Mouse (Mus musculus): ENCODE results near the gene 1810010H24Rik. TPM values are rescaled to one million over a fixed set of nuclear protein-coding genes. Genes with fewer than 3 reads are reported as not detected.
"Not testable (repeated sequence)": the region's sequence is repeated elsewhere in the genome, so short reads cannot be mapped to it uniquely, and the experiment has no call there.

1810010H24Rik gene
- polyA plus RNA-seq, 1 experiment from 2014 or later: 2.0 TPM

- not testable (repeated sequence) for H3K27ac ChIP-seq (ENCODE audit: low read length); H3K27me3 ChIP-seq (ENCODE audit: control insufficient read depth, insufficient read depth, low read length); H3K9me3 ChIP-seq (replicated peaks; ENCODE audit: control insufficient read depth, low read length); H3K9ac ChIP-seq (ENCODE audit: low read length); H3K4me3 ChIP-seq (replicated peaks; ENCODE audit: low read length); ATAC-seq (ENCODE audit: insufficient read depth, low FRiP score)
- Histone ChIP-seq H3K4me2 (ENCODE audit: low read depth, low read length) (peak overlapping the region; percentile 46; the same call in 1 of the 2 replicates), H3K4me1 (ENCODE audit: control insufficient read depth, insufficient read depth, low read length) (peaks cover 26% of the 10 kb centered on the region), H3K36me3 (ENCODE audit: control insufficient read depth, insufficient read depth, low read length) (peaks cover 25% of the 10 kb centered on the region)
- 92% methylated on average over 7 of the region's 7 CpGs for WGBS
Measured at GRCm38 (mm10) chr11:106996492-106996891, 29.0 kb upstream of the 1810010H24Rik start.

GRCm38 (mm10) chr11:106997976-106998375 lies 27.5 kb upstream of the 1810010H24Rik start:
- Histone ChIP-seq H3K27me3 (ENCODE audit: control insufficient read depth, insufficient read depth, low read length) (no peaks in the 10 kb centered on the region), H3K4me1 (ENCODE audit: control insufficient read depth, insufficient read depth, low read length) (peaks cover 26% of the 10 kb centered on the region), H3K36me3 (ENCODE audit: control insufficient read depth, insufficient read depth, low read length) (peaks cover 25% of the 10 kb centered on the region), H3K9me3 (replicated peaks; ENCODE audit: control insufficient read depth, low read length) (no peaks in the 10 kb centered on the region), H3K9ac (ENCODE audit: low read length) (peak overlapping the region; percentile 94), H3K4me2 (ENCODE audit: low read depth, low read length) (peak overlapping the region; percentile 46), H3K4me3 (replicated peaks; ENCODE audit: low read length) (peak overlapping the region; percentile 97), H3K27ac (ENCODE audit: low read length) (no peak overlapping the region)
- WGBS: 20% methylated on average over 5 of the region's 5 CpGs
- ATAC-seq (ENCODE audit: insufficient read depth, low FRiP score): no peak

- peak overlapping the region; percentile 94 for H3K9ac ChIP-seq (ENCODE audit: low read length)
- no peaks in the 10 kb centered on the region for H3K27me3 ChIP-seq (ENCODE audit: control insufficient read depth, insufficient read depth, low read length)
- H3K27ac ChIP-seq (ENCODE audit: low read length): peak overlapping the region; percentile 89
- peak overlapping the region; percentile 97 for H3K4me3 ChIP-seq (replicated peaks; ENCODE audit: low read length)
- peak overlapping the region; percentile 46 for H3K4me2 ChIP-seq (ENCODE audit: low read depth, low read length)
- ATAC-seq (ENCODE audit: insufficient read depth, low FRiP score): peak; percentile 5; the same call in 1 of the 2 replicates
- H3K36me3 ChIP-seq (ENCODE audit: control insufficient read depth, insufficient read depth, low read length): peaks cover 25% of the 10 kb centered on the region
- H3K9me3 ChIP-seq (replicated peaks; ENCODE audit: control insufficient read depth, low read length): no peaks in the 10 kb centered on the region
- peaks cover 26% of the 10 kb centered on the region for H3K4me1 ChIP-seq (ENCODE audit: control insufficient read depth, insufficient read depth, low read length)
- WGBS: 0% methylated on average over 26 of the region's 26 CpGs
Measured at GRCm38 (mm10) chr11:106998651-106999150, 26.8 kb upstream of the 1810010H24Rik start.

GRCm38 (mm10) chr11:106999151-106999948 lies 26.1 kb upstream of the 1810010H24Rik start, which contains the start of gene Kpna2:
TSS of gene Kpna2 (minus strand) at chr11:106999541.
- peak; percentile 97 for ATAC-seq (ENCODE audit: insufficient read depth, low FRiP score)
- peaks cover 23% of the 10 kb centered on the region for H3K4me1 ChIP-seq (ENCODE audit: control insufficient read depth, insufficient read depth, low read length)
- peaks cover 19% of the 10 kb centered on the region for H3K36me3 ChIP-seq (ENCODE audit: control insufficient read depth, insufficient read depth, low read length)
- no peaks in the 10 kb centered on the region for H3K9me3 ChIP-seq (replicated peaks; ENCODE audit: control insufficient read depth, low read length)
- H3K4me2 ChIP-seq (ENCODE audit: low read depth, low read length): peak within 1 kb of the TSS; percentile 62
- H3K9ac ChIP-seq (ENCODE audit: low read length): peak within 1 kb of the TSS; percentile 94
- H3K4me3 ChIP-seq (replicated peaks; ENCODE audit: low read length): peak within 1 kb of the TSS; percentile 97
- WGBS: under 1% methylated on average over 60 of the region's 62 CpGs
- no peaks in the 10 kb centered on the region for H3K27me3 ChIP-seq (ENCODE audit: control insufficient read depth, insufficient read depth, low read length)
- peak within 1 kb of the TSS; percentile 92 for H3K27ac ChIP-seq (ENCODE audit: low read length)

GRCm38 (mm10) chr11:106999949-107000513 lies 25.4 kb upstream of the 1810010H24Rik start:
- no peak for ATAC-seq (ENCODE audit: insufficient read depth, low FRiP score)
- H3K36me3 ChIP-seq (ENCODE audit: control insufficient read depth, insufficient read depth, low read length): peaks cover 13% of the 10 kb centered on the region
- no peaks in the 10 kb centered on the region for H3K27me3 ChIP-seq (ENCODE audit: control insufficient read depth, insufficient read depth, low read length)
- peak overlapping the region; percentile 43 for H3K4me3 ChIP-seq (replicated peaks; ENCODE audit: low read length)
- H3K27ac ChIP-seq (ENCODE audit: low read length): peak overlapping the region; percentile 92
- H3K9ac ChIP-seq (ENCODE audit: low read length): peak overlapping the region; percentile 78
- H3K4me1 ChIP-seq (ENCODE audit: control insufficient read depth, insufficient read depth, low read length): peaks cover 17% of the 10 kb centered on the region
- WGBS: 80% methylated on average over 9 of the region's 9 CpGs
- no peaks in the 10 kb centered on the region for H3K9me3 ChIP-seq (replicated peaks; ENCODE audit: control insufficient read depth, low read length)
- H3K4me2 ChIP-seq (ENCODE audit: low read depth, low read length): peak overlapping the region; percentile 62

- H3K4me1 ChIP-seq (ENCODE audit: control insufficient read depth, insufficient read depth, low read length): peaks cover 12% of the 10 kb centered on the region
- H3K27ac ChIP-seq (ENCODE audit: low read length): no peak overlapping the region
- no peak overlapping the region for H3K9ac ChIP-seq (ENCODE audit: low read length)
- WGBS: 42% methylated on average over 7 of the region's 8 CpGs
- no peaks in the 10 kb centered on the region for H3K36me3 ChIP-seq (ENCODE audit: control insufficient read depth, insufficient read depth, low read length)
- no peak overlapping the region for H3K4me2 ChIP-seq (ENCODE audit: low read depth, low read length)
- ATAC-seq (ENCODE audit: insufficient read depth, low FRiP score): no peak
- H3K9me3 ChIP-seq (replicated peaks; ENCODE audit: control insufficient read depth, low read length): no peaks in the 10 kb centered on the region
- H3K4me3 ChIP-seq (replicated peaks; ENCODE audit: low read length): no peak overlapping the region
- no peaks in the 10 kb centered on the region for H3K27me3 ChIP-seq (ENCODE audit: control insufficient read depth, insufficient read depth, low read length)
Measured at GRCm38 (mm10) chr11:107001760-107002675, 23.5 kb upstream of the 1810010H24Rik start.

GRCm38 (mm10) chr11:107005538-107005937 lies 19.9 kb upstream of the 1810010H24Rik start:
- no peak; the same call in 1 of the 2 replicates for ATAC-seq (ENCODE audit: insufficient read depth, low FRiP score)
- H3K4me2 ChIP-seq (ENCODE audit: low read depth, low read length): no peak overlapping the region
- H3K4me3 ChIP-seq (replicated peaks; ENCODE audit: low read length): no peak overlapping the region
- no peaks in the 10 kb centered on the region for H3K4me1 ChIP-seq (ENCODE audit: control insufficient read depth, insufficient read depth, low read length)
- H3K36me3 ChIP-seq (ENCODE audit: control insufficient read depth, insufficient read depth, low read length): no peaks in the 10 kb centered on the region
- no peaks in the 10 kb centered on the region for H3K9me3 ChIP-seq (replicated peaks; ENCODE audit: control insufficient read depth, low read length)
- 74% methylated on average over 1 of the region's 1 CpGs for WGBS
- H3K9ac ChIP-seq (ENCODE audit: low read length): no peak overlapping the region
- H3K27me3 ChIP-seq (ENCODE audit: control insufficient read depth, insufficient read depth, low read length): no peaks in the 10 kb centered on the region
- H3K27ac ChIP-seq (ENCODE audit: low read length): no peak overlapping the region

GRCm38 (mm10) chr11:107010447-107010846 lies 15.0 kb upstream of the 1810010H24Rik start:
- H3K27me3 ChIP-seq (ENCODE audit: control insufficient read depth, insufficient read depth, low read length): no peaks in the 10 kb centered on the region
- H3K36me3 ChIP-seq (ENCODE audit: control insufficient read depth, insufficient read depth, low read length): no peaks in the 10 kb centered on the region
- H3K4me2 ChIP-seq (ENCODE audit: low read depth, low read length): no peak overlapping the region
- no peak overlapping the region for H3K27ac ChIP-seq (ENCODE audit: low read length)
- no peak overlapping the region for H3K9ac ChIP-seq (ENCODE audit: low read length)
- H3K4me1 ChIP-seq (ENCODE audit: control insufficient read depth, insufficient read depth, low read length): peaks cover 9% of the 10 kb centered on the region; the same call in 1 of the 2 replicates
- ATAC-seq (ENCODE audit: insufficient read depth, low FRiP score): no peak
- 86% methylated on average over 3 of the region's 3 CpGs for WGBS
- no peak overlapping the region for H3K4me3 ChIP-seq (replicated peaks; ENCODE audit: low read length)
- no peaks in the 10 kb centered on the region for H3K9me3 ChIP-seq (replicated peaks; ENCODE audit: control insufficient read depth, low read length)
